Mouse (Mus musculus): ENCODE measurements around the gene Tmprss7.

DNA sequence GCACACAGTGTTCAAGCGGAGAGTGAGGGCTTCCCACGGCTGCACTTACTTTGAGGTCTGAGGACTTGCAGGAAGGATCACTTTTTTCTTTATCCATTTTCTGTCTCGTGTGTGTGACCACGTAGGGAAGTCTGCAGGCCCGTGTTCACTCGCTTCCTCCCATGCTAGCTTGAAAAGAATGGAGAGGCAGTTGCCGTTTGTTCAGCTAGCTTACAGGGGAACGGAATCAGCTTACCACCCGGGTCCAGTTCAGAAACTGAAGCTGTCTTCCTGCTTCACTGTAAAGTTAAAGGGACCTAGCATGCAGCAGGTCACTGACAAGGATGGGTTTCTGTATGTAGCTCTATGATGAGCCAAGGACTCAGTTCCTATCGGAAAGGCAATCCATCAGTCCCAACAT lies at the start of gene Tmprss7:
- no peak for TF ChIP-seq CTCF (conservative IDR thresholded peaks at IDR 0.05; ENCODE audit: insufficient read depth, insufficient read length, low read depth, low read length)
- TF ChIP-seq POLR2A (IDR thresholded peaks at IDR 0.05; ENCODE audit: low read depth, low read length), result no peak

Data from kidney, adult 2 months (tissue).